Mouse (Mus musculus) lung, embryonic 14.5 days (tissue): ENCODE results near the gene Cenpx. TPM values are rescaled to one million over a fixed set of nuclear protein-coding genes. Genes with fewer than 3 reads are reported as not detected.

Experiments used
- ATAC-seq: fragments of 200-750 bp; cut with Nextera tagmentation; 2 replicates; pipeline ENCODE4 v1.8.0; 2017; ENCODE audit warnings: mild to moderate bottlenecking, moderate TSS enrichment, moderate library complexity; ENCODE audit not compliant: insufficient read depth
- DNase-seq: peaks from one replicate; pipeline ENCODE4 v3.0.0-alpha.2; 2015
- H3K27ac ChIP-seq: fragments of 300-500 bp; sonication (generic); 2 replicates; pipeline ENCODE4 v1.5.1; 2014; ENCODE audit warnings: low read depth, mild to moderate bottlenecking, moderate library complexity
- H3K27me3 ChIP-seq: fragments of 300-500 bp; sonication (generic); 2 replicates; pipeline ENCODE4 v1.6.1; 2014; ENCODE audit warnings: low read length, control low read depth; ENCODE audit not compliant: insufficient read depth
- H3K36me3 ChIP-seq: fragments of 300-500 bp; sonication (generic); 2 replicates; pipeline ENCODE4 v1.6.1; 2014; ENCODE audit warnings: control low read depth; ENCODE audit not compliant: insufficient read depth
- H3K4me1 ChIP-seq: fragments of 300-500 bp; sonication (generic); 2 replicates; pipeline ENCODE4 v1.6.1; 2014; ENCODE audit warnings: antibody characterized with exemption, control low read depth; ENCODE audit not compliant: insufficient read depth
- H3K4me2 ChIP-seq: fragments of 300-500 bp; sonication (generic); 2 replicates; pipeline ENCODE4 v1.6.1; 2014; ENCODE audit warnings: mild to moderate bottlenecking
- H3K4me3 ChIP-seq: fragments of 300-500 bp; sonication (generic); 2 replicates; pipeline ENCODE4 v1.5.1; 2014; ENCODE audit warnings: low read depth, low read length
- H3K9ac ChIP-seq: fragments of 300-500 bp; sonication (generic); 2 replicates; pipeline ENCODE4 v1.6.1; 2014
- H3K9me3 ChIP-seq: fragments of 300-500 bp; sonication (generic); 2 replicates; pipeline ENCODE4 v1.6.1; 2016; ENCODE audit warnings: low read depth, low read length, control low read depth
- CTCF ChIP-seq: IDR thresholded peaks from 2 replicates; pipeline ENCODE4 v1.5.1; 2016; ENCODE audit warnings: antibody characterized with exemption, low read depth
- WGBS: fragments of 180-500 bp; shearing (Covaris S2); extraction: QIAGEN DNeasy Blood & Tissue Kit; methylation state at CpG from one replicate; pipeline ENCODE4 v1.1.7; 2014; 5-methylcytosine and 5-hydroxymethylcytosine counted together
- polyA plus RNA-seq: library from polyadenylated mRNA; unstranded; fragments of >200 nt; fragmentation: Nextera tagmentation; extraction: Ambion mirVana; gene quantifications from 2 replicates; pipeline ENCODE4 v1.2.1, GENCODE M21; 2014

Gene Cenpx
- polyA plus RNA-seq, 1 experiment from 2014 or later = 173 TPM

DNA sequence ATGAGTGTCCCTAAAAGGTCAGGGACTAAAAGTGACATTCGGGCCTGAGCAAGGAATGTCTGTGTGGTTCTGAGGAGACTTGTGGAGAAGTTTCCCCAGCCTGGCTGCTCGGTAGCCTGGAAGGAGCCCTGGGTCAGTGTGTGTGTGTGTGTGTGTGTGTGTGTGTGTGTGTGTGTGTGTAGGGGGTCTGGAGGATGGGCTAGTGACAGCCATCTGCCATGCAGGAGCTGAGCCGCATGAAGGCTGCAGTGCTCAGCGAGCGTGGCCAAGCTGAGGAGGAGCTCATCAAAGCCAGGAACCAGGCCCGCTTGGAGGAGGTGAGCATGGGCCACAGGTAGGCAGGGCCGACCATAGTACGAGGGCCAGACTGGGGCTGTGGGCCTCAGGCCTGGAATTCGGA lies 5.7 kb upstream of the Cenpx start:
- 86% methylated on average over 9 of the region's 9 CpGs for WGBS
- Histone ChIP-seq H3K27ac (no peak overlapping the region), H3K9me3 (no peaks in the 10 kb centered on the region), H3K36me3 (peaks cover 41% of the 10 kb centered on the region), H3K9ac (no peak overlapping the region), H3K4me2 (no peak overlapping the region), H3K4me1 (peaks cover 9% of the 10 kb centered on the region), H3K4me3 (no peak overlapping the region), H3K27me3 (no peaks in the 10 kb centered on the region)
- no peak for TF ChIP-seq CTCF
- no peak for DNase-seq
- no peak for ATAC-seq

DNA sequence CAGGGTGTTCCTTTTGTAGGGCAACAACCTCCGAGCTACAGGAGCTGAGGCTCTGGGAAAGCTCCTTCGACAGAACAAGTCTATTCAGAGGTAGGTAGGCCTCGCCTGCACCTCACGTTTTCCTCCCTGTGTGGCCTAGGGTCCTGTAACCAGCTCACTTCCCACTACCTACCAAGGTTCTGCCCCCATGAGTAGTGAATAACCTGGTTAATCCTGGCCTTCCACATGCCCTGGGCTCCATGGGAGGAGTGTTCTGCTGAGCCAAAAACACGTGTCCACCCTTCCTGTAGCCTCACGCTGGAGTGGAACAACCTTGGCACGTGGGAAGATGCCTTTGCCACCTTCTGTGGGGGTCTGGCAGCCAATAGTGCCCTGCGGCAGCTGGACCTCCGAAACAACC lies 1.6 kb upstream of the Cenpx start:
- ATAC-seq (no peak), DNase-seq (no peak)
- Histone ChIP-seq H3K27ac (no peak overlapping the region), H3K9me3 (no peaks in the 10 kb centered on the region), H3K36me3 (peaks cover 54% of the 10 kb centered on the region), H3K4me1 (peaks cover 7% of the 10 kb centered on the region), H3K9ac (no peak overlapping the region), H3K27me3 (no peaks in the 10 kb centered on the region), H3K4me3 (0 out of 2 replicates have a peak overlapping the region, but pooled peaks have one; percentile 65), H3K4me2 (peak overlapping the region; percentile 100; the same call in 1 of the 2 replicates)
- TF ChIP-seq CTCF = no peak
- 83% methylated on average over 9 of the region's 9 CpGs for WGBS

DNA sequence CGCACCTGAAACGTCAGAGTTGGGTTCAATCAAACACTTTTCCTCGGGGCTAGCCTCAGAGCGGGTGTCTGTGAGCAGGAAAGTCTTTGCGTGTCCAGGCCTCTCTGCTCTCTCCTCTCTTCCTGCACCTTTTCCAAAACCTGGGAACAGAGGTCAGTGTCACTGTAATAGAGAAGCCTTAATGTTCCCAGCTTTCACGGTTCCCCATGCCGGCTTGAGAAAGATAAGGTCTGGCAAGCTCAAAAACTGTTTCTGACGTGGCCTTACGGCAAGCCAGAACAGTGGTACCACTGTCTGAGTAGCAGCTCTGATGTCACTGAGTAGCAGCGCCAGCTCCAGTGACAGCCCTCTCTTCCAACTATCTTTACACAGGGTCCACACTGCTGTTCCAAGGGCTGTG lies 1.0 kb upstream of the Cenpx start:
- H3K36me3 ChIP-seq = peaks cover 54% of the 10 kb centered on the region
- DNase-seq = no peak

DNA sequence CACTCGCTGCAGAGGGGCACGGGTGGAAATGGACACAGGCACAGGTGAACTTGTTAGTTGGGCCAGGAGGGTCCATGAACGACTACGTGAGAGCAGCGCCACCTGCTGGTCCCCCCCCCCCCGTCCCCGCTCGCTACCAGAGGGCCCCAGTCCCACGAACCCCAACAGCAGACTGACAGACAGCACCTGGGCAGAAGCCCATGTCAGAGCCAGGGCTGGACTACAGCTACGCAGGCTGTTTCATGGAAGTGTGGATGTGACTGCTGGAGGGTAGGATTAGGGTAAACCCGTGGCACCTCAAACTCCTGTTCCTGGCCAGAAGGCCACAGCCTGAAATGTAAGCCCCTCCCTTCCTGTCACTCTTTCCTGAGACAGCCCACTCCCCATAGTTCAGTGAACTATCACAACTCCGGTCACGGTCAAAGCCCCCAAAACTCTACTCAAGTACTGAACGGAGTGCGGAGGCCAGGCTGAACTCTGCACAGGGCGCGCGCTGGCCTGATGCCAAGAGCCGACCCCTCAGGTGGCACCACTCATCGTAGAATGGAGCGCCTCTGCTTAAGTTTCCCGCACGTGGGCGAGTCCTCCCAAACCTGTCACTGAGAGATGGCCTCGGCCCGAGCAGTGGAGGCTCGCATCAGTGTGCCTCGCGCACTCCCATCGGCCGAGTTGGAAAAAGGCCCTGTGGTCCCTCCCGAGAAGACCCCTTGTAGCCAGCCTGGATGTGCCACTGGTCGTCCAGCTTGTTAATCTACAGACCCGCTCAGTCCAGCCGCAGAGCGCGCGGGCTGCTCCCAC lies 568 bp downstream of the Cenpx start:
- H3K9me3 ChIP-seq = no peaks in the 10 kb centered on the region
- no peaks in the 10 kb centered on the region for H3K27me3 ChIP-seq
- H3K27ac ChIP-seq = peak overlapping the region; percentile 80
- peak overlapping the region; percentile 66 for H3K9ac ChIP-seq
- peaks cover 48% of the 10 kb centered on the region for H3K36me3 ChIP-seq
- under 1% methylated on average over 38 of the region's 38 CpGs for WGBS
- DNase-seq (peak; percentile 70), ATAC-seq (peak; percentile 39)
- peak overlapping the region; percentile 100 for H3K4me2 ChIP-seq
- peak; percentile 86 for TF ChIP-seq CTCF
- H3K4me3 ChIP-seq = peak overlapping the region; percentile 65
- H3K4me1 ChIP-seq = peaks cover 7% of the 10 kb centered on the region

More for the DNA sequence above, 1.0 kb upstream of the Cenpx start:
- peaks cover 7% of the 10 kb centered on the region for H3K4me1 ChIP-seq
- H3K9me3 ChIP-seq = no peaks in the 10 kb centered on the region
- WGBS = 34% methylated on average over 10 of the region's 10 CpGs
- H3K27ac ChIP-seq = no peak overlapping the region
- peak overlapping the region; percentile 65 for H3K4me3 ChIP-seq
- no peak for TF ChIP-seq CTCF
- ATAC-seq = no peak
- peak overlapping the region; percentile 100 for H3K4me2 ChIP-seq
- H3K9ac ChIP-seq = peak overlapping the region; percentile 59
- no peaks in the 10 kb centered on the region for H3K27me3 ChIP-seq

DNA sequence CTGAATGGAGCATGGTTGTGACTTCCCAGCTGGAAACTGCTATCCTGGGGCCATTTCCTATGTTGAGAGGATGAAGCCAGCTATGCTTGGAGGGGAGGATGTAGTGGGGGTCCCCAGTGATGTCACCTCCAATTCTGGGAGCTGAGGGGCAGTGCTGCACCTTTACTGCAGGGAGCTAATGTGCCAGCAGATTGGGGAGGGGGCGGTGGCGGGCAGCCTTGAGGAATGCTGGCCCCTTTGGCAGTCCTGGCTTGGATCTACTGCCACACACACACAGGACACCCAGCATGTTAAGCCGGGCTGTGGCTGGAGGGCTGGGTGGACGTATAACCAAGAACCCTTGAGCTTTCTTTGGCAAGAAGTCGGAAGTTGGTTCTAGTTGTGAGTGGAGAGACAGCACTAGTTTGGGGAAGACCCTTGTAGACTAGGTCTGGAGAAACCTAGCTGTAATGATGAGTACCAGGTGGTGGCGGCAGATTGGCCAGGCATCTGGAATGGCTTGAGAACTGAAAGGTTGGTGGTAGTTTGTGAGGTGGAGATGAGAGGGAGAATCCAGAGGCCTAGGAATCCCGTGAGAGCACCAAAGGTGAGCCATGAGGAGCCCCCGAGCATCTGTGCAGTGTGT lies 1.4 kb downstream of the Cenpx start:
- no peak for TF ChIP-seq CTCF
- Histone ChIP-seq H3K4me3 (no peak overlapping the region), H3K4me2 (peak overlapping the region; percentile 100), H3K9me3 (no peaks in the 10 kb centered on the region), H3K27me3 (no peaks in the 10 kb centered on the region), H3K4me1 (peaks cover 7% of the 10 kb centered on the region), H3K27ac (no peak overlapping the region), H3K9ac (no peak overlapping the region), H3K36me3 (peaks cover 39% of the 10 kb centered on the region)
- WGBS = 57% methylated on average over 8 of the region's 8 CpGs
- ATAC-seq (no peak), DNase-seq (no peak)

DNA sequence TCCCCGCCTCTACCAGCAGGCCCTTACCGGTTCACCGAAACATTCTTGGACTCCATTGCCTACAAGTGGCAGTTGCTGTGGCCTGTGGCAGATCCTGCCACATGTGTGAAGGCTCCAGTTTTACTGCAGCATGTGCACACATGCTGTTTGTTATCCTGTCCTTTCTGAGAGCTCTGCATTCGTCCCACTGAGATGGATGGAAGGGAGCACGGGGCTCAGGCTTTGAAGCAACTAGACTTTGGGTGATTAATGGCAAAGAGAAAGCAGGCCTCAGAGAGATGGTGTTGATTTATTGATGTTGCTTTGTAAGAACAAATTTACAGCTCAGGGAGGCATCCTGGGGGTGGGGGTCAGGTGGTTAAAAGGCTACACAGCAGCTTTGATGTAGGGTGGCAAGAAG lies 2.9 kb downstream of the Cenpx start:
- no peak for ATAC-seq
- Histone ChIP-seq H3K4me2 (no peak overlapping the region), H3K9me3 (no peaks in the 10 kb centered on the region), H3K36me3 (peaks cover 36% of the 10 kb centered on the region), H3K9ac (no peak overlapping the region), H3K4me3 (no peak overlapping the region), H3K27me3 (no peaks in the 10 kb centered on the region), H3K4me1 (peaks cover 16% of the 10 kb centered on the region), H3K27ac (no peak overlapping the region)
- WGBS = 68% methylated on average over 5 of the region's 5 CpGs
- DNase-seq = no peak
- no peak for TF ChIP-seq CTCF

DNA sequence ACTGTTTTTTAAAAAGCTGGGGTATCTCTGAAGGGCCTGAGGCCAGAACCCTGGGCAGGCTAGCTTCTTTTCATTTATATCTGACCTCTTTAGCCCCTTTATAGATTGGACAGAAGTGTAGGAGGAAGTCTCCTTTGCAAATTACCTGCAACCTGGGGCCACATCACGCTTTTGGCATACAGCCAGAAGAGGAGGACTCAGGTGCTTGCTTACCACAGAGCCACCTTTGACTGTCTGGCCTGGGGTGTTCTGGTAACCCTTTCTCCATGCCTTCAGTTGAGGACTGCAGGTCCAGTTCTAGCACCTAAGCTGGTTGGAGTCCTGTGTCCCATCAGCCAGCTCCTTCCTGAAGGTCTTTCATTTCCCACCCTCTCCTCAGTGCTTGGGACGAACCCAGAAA lies 4.0 kb downstream of the Cenpx start:
- no peaks in the 10 kb centered on the region for H3K27me3 ChIP-seq
- no peak overlapping the region for H3K9ac ChIP-seq
- no peak for DNase-seq
- H3K27ac ChIP-seq = no peak overlapping the region
- no peak overlapping the region for H3K4me3 ChIP-seq
- H3K9me3 ChIP-seq = no peaks in the 10 kb centered on the region
- no peak for TF ChIP-seq CTCF
- no peak for ATAC-seq
- H3K4me2 ChIP-seq = no peak overlapping the region
- peaks cover 34% of the 10 kb centered on the region for H3K36me3 ChIP-seq
- 61% methylated on average over 2 of the region's 2 CpGs for WGBS
- peaks cover 19% of the 10 kb centered on the region for H3K4me1 ChIP-seq
